Mouse (Mus musculus) liver, adult 2 months (tissue): ENCODE results near the gene Prkce.

ENCODE experiments used
- CTCF ChIP-seq: fragments of 200-500 bp; IDR thresholded peaks from 2 replicates; pipeline ENCODE4 v1.5.1; 2011; ENCODE audit warnings: low read depth, low read length, control low read depth
- POLR2A ChIP-seq: fragments of 200-500 bp; IDR thresholded peaks from 2 replicates; pipeline ENCODE4 v1.6.1; 2011; ENCODE audit warnings: low read length, control low read depth; ENCODE audit not compliant: insufficient read depth; ENCODE audit errors: extremely low read depth

DNA sequence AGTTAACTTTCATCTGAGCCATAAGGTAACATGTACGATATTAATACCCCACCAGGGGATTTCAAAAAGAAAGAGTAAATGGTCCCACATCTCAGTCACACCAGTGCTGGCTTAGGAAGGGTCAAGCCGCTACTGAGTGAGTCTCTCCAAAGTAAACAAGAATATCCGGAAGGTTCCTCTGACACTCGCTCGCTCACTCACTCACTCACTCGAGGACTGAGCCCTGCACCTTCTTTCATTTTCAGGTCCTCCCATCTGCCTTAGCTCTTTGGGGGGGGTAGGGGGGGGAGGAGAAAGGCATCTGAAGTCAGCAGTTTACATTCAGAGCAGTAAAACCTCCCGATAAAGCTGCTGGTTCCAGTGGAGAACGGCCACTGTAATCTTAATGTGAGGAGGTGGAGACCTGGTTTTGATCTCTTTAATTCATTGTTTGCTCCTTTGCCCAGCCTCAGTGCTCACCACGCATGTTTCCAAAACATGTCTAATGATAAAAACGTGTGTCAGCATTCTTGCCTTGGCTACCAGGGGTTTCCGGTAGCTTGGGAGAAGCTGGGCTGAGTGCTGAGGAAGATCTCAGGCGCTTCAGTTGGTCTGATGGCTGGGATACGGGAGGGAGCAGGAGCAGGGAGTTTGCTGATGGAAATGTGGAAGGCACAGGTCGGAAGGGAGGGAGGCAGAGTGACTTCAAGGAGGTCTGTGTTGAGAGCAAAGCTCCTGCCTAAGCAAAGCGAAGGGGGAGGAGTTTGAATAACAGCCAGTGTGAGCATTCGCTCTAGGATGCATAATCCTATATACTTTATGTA, 161.9 kb downstream of the Prkce start:
- no peak for TF ChIP-seq CTCF
- TF ChIP-seq POLR2A = no peak
